Mouse (Mus musculus) fibroblast of lung, adult 2 months (primary cell): ENCODE data around the gene Angptl8.
"Not testable (repeated sequence)": the region's sequence is repeated elsewhere in the genome, so short reads cannot be mapped to it uniquely, and the experiment has no call there.

Source experiments
- DNase-seq: peaks from one replicate; pipeline ENCODE4 v3.0.0-alpha.2; 2011; ENCODE audit warnings: low read depth

Angptl8 gene

GRCm38 (mm10) chr9:21835258-21835912, at the start of gene Angptl8:
Angptl8 (plus strand) TSS chr9:21835510.
- no peak for DNase-seq

DNA sequence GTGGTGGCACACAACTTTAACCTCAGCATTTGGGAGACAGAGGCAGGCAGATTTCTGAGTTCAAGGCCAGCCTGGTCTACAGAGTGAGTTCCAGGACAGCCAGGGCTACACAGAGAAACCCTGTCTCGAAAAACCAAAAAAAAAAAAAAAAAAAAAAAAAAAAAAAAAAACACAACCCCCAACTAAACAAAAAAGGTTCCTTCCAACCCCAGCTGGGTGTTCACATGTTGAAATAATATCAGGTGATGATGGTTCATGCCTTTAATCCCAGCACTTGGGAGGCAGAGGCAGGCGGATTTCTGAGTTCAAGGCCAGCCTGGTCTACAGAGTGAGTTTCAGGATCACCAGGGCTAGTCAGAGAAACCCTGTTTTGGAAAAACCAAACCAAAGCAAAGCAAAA, 49.0 kb upstream of the Angptl8 start:
- not testable (repeated sequence) for DNase-seq

GRCm38 (mm10) chr9:21786906-21787305, 48.4 kb upstream of the Angptl8 start:
- DNase-seq: no peak

DNA sequence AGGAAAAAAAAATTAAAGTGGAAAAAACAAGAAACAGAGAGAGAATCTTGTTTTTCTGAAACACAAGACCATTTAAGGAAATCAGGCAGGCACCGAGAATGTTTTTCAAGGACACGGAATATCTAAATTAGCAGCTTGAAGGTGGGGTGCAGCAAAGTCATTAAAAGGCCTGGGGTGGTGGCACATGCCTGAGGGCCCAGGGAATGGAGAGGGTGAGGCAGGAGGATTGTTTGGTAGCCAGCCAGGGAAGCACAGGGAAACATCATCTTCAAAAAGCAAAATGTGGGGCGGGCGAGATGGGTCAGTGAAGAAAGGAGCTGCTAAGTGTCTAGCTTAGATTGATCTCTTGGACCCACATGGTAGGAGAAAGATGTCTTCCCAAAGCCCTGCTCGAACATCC, 47.7 kb upstream of the Angptl8 start:
- no peak for DNase-seq

DNA sequence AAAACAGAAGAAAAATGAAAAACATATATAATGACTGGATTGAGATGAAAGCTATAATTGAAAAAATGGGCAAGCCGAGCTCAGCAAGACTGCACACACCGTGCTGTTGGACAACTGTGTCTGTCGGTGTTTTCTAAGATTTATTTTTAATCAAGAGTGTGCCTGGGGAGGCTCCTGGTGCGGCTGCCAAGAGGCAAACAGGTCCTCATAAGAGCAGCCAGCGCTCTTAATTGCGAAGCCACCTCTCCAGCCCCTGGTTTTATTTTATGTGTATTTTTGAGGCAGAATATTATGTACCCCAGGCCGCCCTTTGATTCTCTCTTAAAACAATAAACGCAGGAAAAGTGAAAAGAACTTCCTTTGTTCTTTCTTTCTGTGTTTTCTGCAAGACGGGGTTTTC, 47.1 kb upstream of the Angptl8 start:
- no peak for DNase-seq

DNA sequence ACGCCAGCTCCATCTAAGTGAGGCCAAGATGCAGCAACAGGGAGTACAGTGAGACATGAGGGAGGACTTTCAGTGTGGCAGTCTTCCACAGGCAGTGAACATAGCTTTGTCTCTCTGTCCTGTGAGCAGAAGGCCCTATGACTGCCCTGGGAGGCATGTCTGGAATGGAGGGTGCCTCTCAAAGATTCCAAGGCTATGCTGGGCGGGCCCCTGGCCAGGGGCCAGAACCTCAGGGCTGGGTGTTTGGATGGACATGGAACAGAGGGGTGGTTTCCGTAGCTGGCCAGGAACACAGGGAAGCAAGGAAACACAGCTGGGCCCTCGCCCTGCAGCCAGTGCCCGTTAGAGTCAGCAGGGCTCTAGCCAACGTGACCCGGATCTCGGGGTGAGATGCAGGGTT, 43.4 kb upstream of the Angptl8 start:
- DNase-seq: peak; percentile 87

DNA sequence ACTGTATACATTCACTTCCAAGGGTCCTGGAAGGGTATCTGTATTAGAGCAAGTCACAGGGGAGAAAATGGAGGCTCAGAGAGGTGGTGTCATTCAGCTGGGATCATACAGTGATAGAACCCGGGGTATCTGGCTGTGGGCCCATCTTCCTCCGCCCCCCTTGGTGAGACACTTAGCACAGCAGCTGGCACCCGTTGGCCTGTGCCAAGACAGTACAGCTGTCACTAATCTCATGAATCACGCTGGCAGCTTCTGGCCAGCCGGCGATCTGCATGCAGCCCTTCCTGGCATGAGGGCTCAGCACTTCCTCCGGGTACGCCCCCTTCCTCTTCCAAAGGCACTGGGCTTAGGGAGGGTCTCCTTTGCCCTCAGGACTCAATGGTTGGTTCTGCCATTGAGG, 42.7 kb upstream of the Angptl8 start:
- no peak for DNase-seq

GRCm38 (mm10) chr9:21793507-21793906, 41.8 kb upstream of the Angptl8 start:
- not testable (repeated sequence) for DNase-seq

GRCm38 (mm10) chr9:21794344-21794834, 40.9 kb upstream of the Angptl8 start:
- no peak for DNase-seq

DNA sequence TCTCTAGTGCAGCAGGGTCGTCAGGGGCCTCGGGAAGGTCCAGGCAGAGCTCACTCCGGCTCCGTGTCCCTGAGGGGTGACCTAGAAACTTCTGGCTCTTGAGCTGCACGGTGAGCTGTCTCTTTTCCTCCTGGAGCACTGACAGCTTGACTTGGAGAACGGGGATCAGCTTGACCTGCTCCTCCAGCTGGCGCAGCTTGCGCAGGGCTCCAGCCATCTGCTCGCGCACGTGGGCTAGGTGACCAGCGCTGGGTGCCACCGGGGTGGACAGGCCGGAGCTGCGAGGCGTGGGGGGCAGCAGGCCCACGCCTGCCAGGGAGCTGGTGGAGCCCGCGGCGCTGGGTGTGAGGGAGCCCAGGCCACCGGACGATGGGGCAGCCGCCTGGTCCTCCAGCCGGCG, 40.4 kb upstream of the Angptl8 start:
- no peak for DNase-seq

DNA sequence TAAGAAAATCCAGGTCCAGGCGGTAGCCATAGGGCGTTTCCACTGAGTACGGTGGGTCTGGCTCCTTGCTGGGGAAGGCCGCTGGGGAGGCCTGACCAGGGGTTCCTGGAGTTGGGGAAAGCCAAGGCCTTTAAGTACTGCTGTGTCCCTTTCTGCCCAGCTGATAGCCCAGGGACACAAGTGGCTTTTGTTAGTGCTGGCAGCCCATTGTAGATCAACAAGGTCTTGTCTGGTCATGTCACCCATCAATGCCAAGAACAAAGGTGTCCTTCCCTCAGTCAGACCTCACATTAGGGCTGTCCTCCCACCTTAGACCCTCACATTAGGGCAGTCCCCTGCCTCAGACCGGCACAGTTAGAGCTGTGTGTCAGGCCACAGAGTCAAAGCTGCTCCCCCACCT, 39.7 kb upstream of the Angptl8 start:
- DNase-seq: no peak

GRCm38 (mm10) chr9:21796259-21796658, 39.1 kb upstream of the Angptl8 start:
- DNase-seq: no peak

- DNase-seq: no peak
Observed at GRCm38 (mm10) chr9:21796919-21797318, 38.4 kb upstream of the Angptl8 start.

DNA sequence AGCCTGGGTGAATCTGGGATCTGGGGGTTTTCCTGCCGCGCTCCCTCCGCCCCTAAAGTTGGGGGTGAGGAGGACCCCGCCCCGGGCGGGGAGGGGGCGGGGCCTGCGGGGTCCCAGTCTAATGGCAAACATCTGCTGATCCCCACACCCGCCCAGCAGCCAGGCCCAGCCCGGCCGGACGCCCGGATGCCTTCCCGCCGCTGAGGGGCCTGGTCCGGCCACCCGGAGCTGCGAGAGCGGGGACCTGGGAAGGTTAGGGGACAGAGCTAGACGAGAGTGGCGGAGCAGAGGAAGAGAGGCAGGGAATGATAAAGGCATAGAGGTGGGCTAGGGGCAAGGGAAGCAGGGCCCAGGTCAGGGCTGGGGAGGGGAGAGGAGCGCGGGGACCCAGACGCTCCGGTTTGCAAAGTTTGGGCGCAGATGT, 37.4 kb upstream of the Angptl8 start:
- DNase-seq: no peak

DNA sequence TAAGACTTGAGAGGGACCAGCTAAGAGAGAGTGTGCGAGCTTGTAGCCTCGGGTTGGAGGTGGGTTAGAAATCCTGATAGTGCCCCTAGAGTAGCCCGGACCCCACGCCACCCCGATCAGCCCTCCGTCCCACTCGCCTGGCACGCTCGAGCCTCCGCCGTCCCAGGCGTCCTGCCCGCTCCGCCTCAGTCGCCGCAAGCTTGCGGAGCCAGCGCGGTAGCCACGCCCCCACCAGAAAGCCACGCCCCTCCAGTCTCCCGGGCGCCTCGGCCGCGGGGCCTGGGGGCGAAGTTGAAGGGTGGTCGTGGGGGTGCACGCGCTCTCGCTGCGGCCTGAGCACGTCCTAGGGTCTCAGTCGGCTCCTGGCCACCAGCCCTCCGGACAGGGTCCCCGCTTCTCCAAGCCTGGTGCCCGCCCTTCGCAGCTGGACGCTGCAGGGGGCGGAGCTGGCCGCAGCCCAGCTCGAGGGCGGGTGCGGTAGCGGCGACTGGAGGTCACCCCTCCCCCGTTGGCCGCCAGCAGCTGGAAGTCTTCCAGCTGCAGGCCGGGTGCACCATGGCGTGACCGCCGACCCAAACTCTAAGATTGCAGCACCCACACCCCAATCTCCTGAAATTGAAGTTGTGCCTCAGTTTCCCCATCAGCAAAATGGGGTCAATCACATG, 36.8 kb upstream of the Angptl8 start, which contains the start of gene Kank2:
Gene Kank2 (minus strand): TSS at position 400 of the 665 bp plus-strand sequence.
- peak; percentile 61 for DNase-seq

- DNase-seq: no peak
Observed at GRCm38 (mm10) chr9:21799010-21799350, 36.3 kb upstream of the Angptl8 start.

DNA sequence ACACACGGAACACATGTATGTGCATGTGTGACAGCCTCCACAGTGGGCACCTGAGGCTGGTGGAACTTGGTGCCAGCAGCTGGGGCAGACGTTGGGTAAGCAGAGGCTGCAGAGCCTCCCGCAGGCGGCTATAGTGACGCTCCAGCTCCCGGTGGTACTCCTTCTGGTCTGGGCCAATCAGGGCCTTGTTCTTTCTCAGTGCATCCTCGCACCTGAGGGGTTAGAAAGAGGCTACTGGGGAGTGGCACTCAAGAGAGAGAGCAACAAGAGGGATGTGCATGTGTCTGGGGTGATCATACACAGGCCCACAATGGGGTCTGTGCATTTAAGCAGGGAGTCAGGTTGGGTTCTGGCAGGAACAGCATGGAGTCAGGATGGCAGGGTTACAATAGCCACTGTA, 34.2 kb upstream of the Angptl8 start:
- DNase-seq: no peak

GRCm38 (mm10) chr9:21801591-21801990, 33.7 kb upstream of the Angptl8 start:
- DNase-seq: no peak

- DNase-seq: peak; percentile 94
Observed at GRCm38 (mm10) chr9:21803986-21804644, 31.2 kb upstream of the Angptl8 start.

DNA sequence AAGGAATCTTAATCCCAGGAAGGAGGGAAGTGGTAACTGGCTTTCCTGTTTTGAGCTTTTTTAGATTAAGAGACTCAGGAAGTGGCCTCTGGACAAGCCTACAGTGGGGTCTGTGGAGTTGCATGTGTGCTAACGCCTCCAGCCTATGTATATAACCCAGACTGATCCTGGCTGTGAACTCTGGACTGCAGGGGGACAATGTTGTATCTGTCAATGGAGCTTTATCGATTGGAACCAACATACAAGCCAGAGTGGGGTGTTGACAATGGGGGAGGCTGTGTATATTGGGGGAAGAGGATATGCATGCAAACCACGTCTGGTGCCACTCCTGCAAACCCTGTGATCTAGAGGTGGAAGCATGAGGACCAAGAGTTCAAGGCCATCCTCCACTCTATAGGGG, 28.9 kb upstream of the Angptl8 start:
- DNase-seq: no peak

DNA sequence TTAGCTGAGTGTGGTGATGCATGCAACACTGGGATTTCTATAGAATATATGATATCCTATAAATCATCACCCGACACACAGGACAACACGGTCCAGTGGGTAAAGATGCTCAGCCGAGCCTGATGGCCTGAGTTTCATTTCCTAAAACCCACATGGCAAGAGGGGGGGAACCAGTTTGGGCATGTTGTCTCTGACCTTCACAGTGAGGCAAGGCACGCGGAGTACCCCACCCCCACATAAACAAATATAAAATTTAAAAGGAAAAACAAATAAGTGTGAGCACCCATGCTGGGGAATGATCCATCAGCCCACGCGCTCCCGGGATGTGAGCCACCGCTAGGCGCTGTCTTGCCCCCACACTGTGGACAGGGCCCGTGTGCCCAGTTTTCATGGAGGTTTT, 28.3 kb upstream of the Angptl8 start:
- no peak for DNase-seq

DNA sequence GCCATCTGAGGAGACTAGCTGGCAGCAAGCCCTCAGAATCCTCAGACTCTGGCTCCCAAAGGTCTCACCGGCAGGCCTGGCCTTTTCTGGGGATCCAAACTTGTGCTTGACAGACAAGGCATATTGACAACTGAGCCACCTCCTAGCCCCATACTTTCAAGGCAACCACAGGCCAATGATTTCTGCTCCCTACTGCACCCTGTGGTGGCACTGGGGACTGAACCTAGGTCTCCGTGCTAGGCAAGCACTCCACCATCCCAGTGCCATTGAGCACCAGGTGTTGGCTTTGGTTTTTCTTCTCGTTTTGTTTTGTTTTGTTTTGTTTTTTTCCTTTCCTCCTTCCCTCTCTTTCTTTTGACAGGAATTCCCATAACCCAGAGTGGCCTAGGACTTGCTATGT, 26.7 kb upstream of the Angptl8 start:
- DNase-seq: no peak

- DNase-seq: no peak
Observed at GRCm38 (mm10) chr9:21811170-21811569, 24.1 kb upstream of the Angptl8 start.
